Mouse (Mus musculus) olfactory bulb, adult 2 months (tissue): ENCODE results near the gene Umodl1. TPM values are rescaled to one million over a fixed set of nuclear protein-coding genes. Genes with fewer than 3 reads are reported as not detected.

Experiments
- H3K27ac ChIP-seq: fragments of 200-500 bp; 2 replicates; pipeline ENCODE4 v1.5.1; 2012; ENCODE audit warnings: low read depth, low read length; ENCODE audit not compliant: insufficient read depth
- H3K4me1 ChIP-seq: fragments of 200-500 bp; 2 replicates; pipeline ENCODE4 v1.6.1; 2012; ENCODE audit warnings: low read length; ENCODE audit not compliant: control insufficient read depth, insufficient read depth
- H3K4me3 ChIP-seq: fragments of 200-500 bp; 2 replicates; pipeline ENCODE4 v1.5.1; 2012; ENCODE audit warnings: mild to moderate bottlenecking, low read depth, low read length, moderate library complexity; ENCODE audit not compliant: insufficient read depth
- CTCF ChIP-seq: fragments of 200-500 bp; IDR thresholded peaks from 2 replicates; pipeline ENCODE4 v1.5.1; 2012; ENCODE audit warnings: low read depth, mild to moderate bottlenecking, low read length, moderate library complexity; ENCODE audit not compliant: insufficient read depth
- POLR2A ChIP-seq: fragments of 200-500 bp; IDR thresholded peaks from 2 replicates; pipeline ENCODE4 v1.6.1; 2012; ENCODE audit warnings: mild to moderate bottlenecking, low read depth, low read length, moderate library complexity; ENCODE audit not compliant: insufficient read depth
- WGBS: fragments of 180-500 bp; shearing (Covaris S2); methylation state at CpG from one replicate; pipeline ENCODE4 v1.1.7; 2018; 5-methylcytosine and 5-hydroxymethylcytosine counted together
- polyA plus RNA-seq: library from polyadenylated mRNA; stranded (reverse); fragments of >200 nt; gene quantifications from 2 replicates; pipeline ENCODE4 v1.2.4, GENCODE M21; 2012; ENCODE audit warnings: low replicate concordance; ENCODE audit not compliant: missing spikeins, insufficient read depth, insufficient read length

Gene Umodl1
- polyA plus RNA-seq, 1 experiment, result not detected

DNA sequence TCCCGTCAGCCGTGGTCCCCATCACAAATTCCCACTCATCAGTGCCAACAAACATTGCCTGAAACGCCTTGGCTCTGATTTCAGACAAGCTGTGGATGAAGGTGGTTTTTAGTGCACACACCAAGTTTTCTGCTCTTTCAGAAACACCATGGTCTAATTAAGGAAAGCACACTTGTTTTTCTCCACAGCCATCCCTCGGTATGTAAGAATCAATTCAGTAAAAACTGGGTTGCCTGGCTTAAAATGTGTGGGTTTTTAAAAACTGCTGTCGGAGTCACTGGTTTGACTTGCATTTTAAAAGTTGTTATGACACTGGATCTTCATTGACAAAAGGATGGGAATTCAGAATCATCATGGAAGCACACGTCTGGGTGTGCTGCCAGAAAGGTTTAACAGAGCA is 73.3 kb downstream of the Umodl1 start:
- no peak overlapping the region for H3K27ac ChIP-seq
- 60% methylated on average over 6 of the region's 6 CpGs for WGBS
- H3K4me1 ChIP-seq, result 0 out of 2 replicates have a peak, but pooled peaks cover 2% of the 10 kb centered on the region

GRCm38 (mm10) chr17:31028821-31029370 is 74.5 kb downstream of the Umodl1 start:
- Histone ChIP-seq H3K4me1 (peaks cover 5% of the 10 kb centered on the region; the same call in 1 of the 2 replicates), H3K4me3 (no peak overlapping the region), H3K27ac (no peak overlapping the region)
- WGBS, result 82% methylated on average over 9 of the region's 9 CpGs
- TF ChIP-seq CTCF (no peak), POLR2A (no peak)

More for the DNA sequence above, 73.3 kb downstream of the Umodl1 start:
- TF ChIP-seq CTCF, result no peak
- TF ChIP-seq POLR2A, result no peak
- H3K4me3 ChIP-seq, result no peak overlapping the region

- WGBS, result 92% methylated on average over 4 of the region's 4 CpGs
- TF ChIP-seq POLR2A (no peak), CTCF (no peak)
- Histone ChIP-seq H3K4me3 (no peak overlapping the region), H3K4me1 (peaks cover 8% of the 10 kb centered on the region), H3K27ac (no peak overlapping the region)
Measured at GRCm38 (mm10) chr17:31029407-31029806, 75.0 kb downstream of the Umodl1 start.

GRCm38 (mm10) chr17:31032341-31032740 is 77.9 kb downstream of the Umodl1 start:
- Histone ChIP-seq H3K4me3 (no peak overlapping the region), H3K4me1 (peaks cover 17% of the 10 kb centered on the region), H3K27ac (no peak overlapping the region)
- 80% methylated on average over 4 of the region's 4 CpGs for WGBS
- TF ChIP-seq CTCF (no peak), POLR2A (no peak)

DNA sequence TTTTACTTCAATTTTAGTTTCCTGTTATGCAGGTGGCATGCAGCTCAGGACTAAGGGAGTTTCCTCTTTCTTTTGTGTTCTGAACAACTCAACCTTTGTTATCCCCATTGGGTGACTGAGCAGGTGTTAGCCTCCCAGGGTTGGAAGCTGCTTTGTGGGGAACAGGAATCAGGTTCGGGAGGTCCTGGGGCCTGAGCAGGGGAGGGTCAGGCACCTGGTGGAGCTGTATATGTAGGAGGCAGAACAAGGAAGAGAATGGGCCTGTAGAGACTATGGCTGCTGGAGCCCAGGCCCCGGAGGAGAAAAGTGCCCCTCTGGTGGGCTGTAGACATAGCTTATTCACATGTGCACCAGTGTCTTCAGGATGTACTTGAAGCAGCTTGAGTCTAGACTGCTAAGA is 78.8 kb downstream of the Umodl1 start:
- H3K4me1 ChIP-seq, result peaks cover 15% of the 10 kb centered on the region
- no peak overlapping the region for H3K27ac ChIP-seq
- TF ChIP-seq POLR2A (no peak), CTCF (no peak)
- 72% methylated on average over 2 of the region's 2 CpGs for WGBS
- no peak overlapping the region for H3K4me3 ChIP-seq

- Histone ChIP-seq H3K4me1 (peaks cover 15% of the 10 kb centered on the region), H3K27ac (no peak overlapping the region), H3K4me3 (no peak overlapping the region)
- WGBS, result 54% methylated on average over 5 of the region's 5 CpGs
- TF ChIP-seq POLR2A, result no peak
- TF ChIP-seq CTCF, result no peak
Measured at GRCm38 (mm10) chr17:31034165-31034564, 79.7 kb downstream of the Umodl1 start.

DNA sequence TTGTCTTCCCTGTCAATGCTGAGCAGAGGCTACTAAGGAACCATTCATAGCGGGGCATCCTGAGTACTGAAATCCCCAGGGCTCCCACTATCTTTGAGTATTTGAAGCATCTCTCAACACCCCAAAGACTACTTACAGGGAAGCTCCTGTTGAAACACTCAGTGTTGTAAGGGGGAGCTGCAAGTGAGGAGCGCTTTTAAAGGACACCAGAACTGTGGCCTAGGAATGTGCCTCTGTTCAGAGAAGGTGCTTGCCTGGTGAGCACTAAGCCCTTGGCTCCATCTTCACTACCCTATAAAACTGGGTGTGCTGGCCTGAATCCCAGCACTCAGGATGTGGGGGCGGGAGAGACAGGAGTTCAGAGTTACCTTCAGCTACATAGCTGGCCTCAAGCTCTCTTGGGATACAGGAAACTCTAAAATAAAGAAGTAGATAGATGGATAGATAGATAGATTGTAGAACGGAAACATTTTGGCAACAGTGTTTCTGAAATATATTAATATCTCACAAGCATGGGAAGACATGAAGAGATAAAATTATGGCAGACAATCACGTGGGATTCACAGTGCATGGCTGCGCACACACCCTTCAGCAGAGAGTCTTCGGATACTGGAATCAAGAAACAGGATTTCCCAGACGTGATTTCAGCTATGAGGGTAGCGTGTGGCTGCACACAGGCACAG is 80.4 kb downstream of the Umodl1 start:
- no peak for TF ChIP-seq POLR2A
- TF ChIP-seq CTCF, result no peak
- Histone ChIP-seq H3K4me1 (peaks cover 19% of the 10 kb centered on the region), H3K4me3 (no peak overlapping the region), H3K27ac (no peak overlapping the region)
- WGBS, result 92% methylated on average over 9 of the region's 9 CpGs

- Histone ChIP-seq H3K27ac (peak overlapping the region; percentile 9; the same call in 1 of the 2 replicates), H3K4me1 (peaks cover 19% of the 10 kb centered on the region), H3K4me3 (peak overlapping the region; percentile 26)
- 29% methylated on average over 22 of the region's 22 CpGs for WGBS
- TF ChIP-seq CTCF (no peak), POLR2A (no peak)
Measured at GRCm38 (mm10) chr17:31036168-31036876, 81.9 kb downstream of the Umodl1 start.

- H3K27ac ChIP-seq, result no peak overlapping the region
- 89% methylated on average over 8 of the region's 8 CpGs for whole genome bisulfite sequencing
- H3K4me1 ChIP-seq, result peaks cover 19% of the 10 kb centered on the region
- no peak overlapping the region for H3K4me3 ChIP-seq
- no peak for TF ChIP-seq POLR2A
- no peak for TF ChIP-seq CTCF
Measured at GRCm38 (mm10) chr17:31037331-31037730, 82.9 kb downstream of the Umodl1 start.
